Mouse (Mus musculus) liver, adult 2 months (tissue): ENCODE results near the gene Fam107b. TPM values are rescaled to one million over a fixed set of nuclear protein-coding genes. Genes with fewer than 3 reads are reported as not detected.

ENCODE experiments used
- DNase-seq: peaks from one replicate; pipeline ENCODE4 v3.0.0-alpha.2; 2011; ENCODE audit warnings: low read depth, low spot score; ENCODE audit errors: extremely low read depth
- H3K27ac ChIP-seq: fragments of 200-500 bp; replicated peaks from 2 replicates; pipeline ENCODE4 v1.5.1; 2012; ENCODE audit warnings: low read depth, mild to moderate bottlenecking, control low read depth, inconsistent platforms, low read length; ENCODE audit not compliant: insufficient read depth
- H3K27me3 ChIP-seq: fragments of 200-500 bp; 2 replicates; pipeline ENCODE4 v1.6.1; 2012; ENCODE audit warnings: mild to moderate bottlenecking, moderate library complexity, low read length, inconsistent platforms; ENCODE audit not compliant: control insufficient read depth, insufficient read depth
- H3K36me3 ChIP-seq: fragments of 200-500 bp; 2 replicates; pipeline ENCODE4 v1.6.1; 2012; ENCODE audit warnings: low read length, inconsistent platforms; ENCODE audit not compliant: control insufficient read depth, insufficient read depth
- H3K4me1 ChIP-seq: fragments of 200-500 bp; 2 replicates; pipeline ENCODE4 v1.6.1; 2011; ENCODE audit warnings: low read length; ENCODE audit not compliant: control insufficient read depth, insufficient read depth
- H3K4me3 ChIP-seq: fragments of 200-500 bp; 2 replicates; pipeline ENCODE4 v1.5.1; 2011; ENCODE audit warnings: low read depth, mild to moderate bottlenecking, control low read depth, low read length, moderate library complexity; ENCODE audit not compliant: insufficient read depth
- H3K79me2 ChIP-seq: fragments of 200-500 bp; 2 replicates; pipeline ENCODE4 v1.6.1; 2012; ENCODE audit warnings: inconsistent platforms, mild to moderate bottlenecking, low read length, moderate library complexity; ENCODE audit not compliant: control insufficient read depth, insufficient read depth
- H3K9ac ChIP-seq: fragments of 200-500 bp; 2 replicates; pipeline ENCODE4 v1.6.1; 2012; ENCODE audit warnings: low read depth, mild to moderate bottlenecking, control low read depth, inconsistent platforms, low read length
- CTCF ChIP-seq: fragments of 200-500 bp; IDR thresholded peaks from 2 replicates; pipeline ENCODE4 v1.5.1; 2011; ENCODE audit warnings: low read depth, low read length, control low read depth
- POLR2A ChIP-seq: fragments of 200-500 bp; IDR thresholded peaks from 2 replicates; pipeline ENCODE4 v1.6.1; 2011; ENCODE audit warnings: low read length, control low read depth; ENCODE audit not compliant: insufficient read depth; ENCODE audit errors: extremely low read depth
- WGBS: fragments of 180-500 bp; shearing (Covaris S2); methylation state at CpG from one replicate; pipeline ENCODE4 v1.1.7; 2018; 5-methylcytosine and 5-hydroxymethylcytosine counted together
- polyA plus RNA-seq: library from polyadenylated mRNA; depleted of rRNA; stranded (reverse); fragments of >200 nt; gene quantifications from 2 replicates; pipeline ENCODE4 v1.2.3, GENCODE M21; 2012
- total RNA-seq: library from RNA; depleted of rRNA; stranded (reverse); fragments of >200 nt; gene quantifications from 2 replicates; pipeline ENCODE4 v1.2.3, GENCODE M21; 2014

Fam107b gene
- total and polyA plus RNA-seq, 2 experiments = 13.7 to 68.6 TPM

- no peak overlapping the region for H3K4me3 ChIP-seq
- no peak overlapping the region for H3K9ac ChIP-seq
- H3K4me1 ChIP-seq = peaks cover 13% of the 10 kb centered on the region
- 89% methylated on average over 7 of the region's 7 CpGs for WGBS
- H3K36me3 ChIP-seq = no peaks in the 10 kb centered on the region
- no peak for DNase-seq
- no peak overlapping the region for H3K27ac ChIP-seq
- peaks cover 50% of the 10 kb centered on the region; the same call in 1 of the 2 replicates for H3K79me2 ChIP-seq
- no peak for TF ChIP-seq POLR2A
- H3K27me3 ChIP-seq = no peaks in the 10 kb centered on the region
These were observed 169.2 kb downstream of the Fam107b start for GRCm38 (mm10) chr2:3739351-3739961.

DNA sequence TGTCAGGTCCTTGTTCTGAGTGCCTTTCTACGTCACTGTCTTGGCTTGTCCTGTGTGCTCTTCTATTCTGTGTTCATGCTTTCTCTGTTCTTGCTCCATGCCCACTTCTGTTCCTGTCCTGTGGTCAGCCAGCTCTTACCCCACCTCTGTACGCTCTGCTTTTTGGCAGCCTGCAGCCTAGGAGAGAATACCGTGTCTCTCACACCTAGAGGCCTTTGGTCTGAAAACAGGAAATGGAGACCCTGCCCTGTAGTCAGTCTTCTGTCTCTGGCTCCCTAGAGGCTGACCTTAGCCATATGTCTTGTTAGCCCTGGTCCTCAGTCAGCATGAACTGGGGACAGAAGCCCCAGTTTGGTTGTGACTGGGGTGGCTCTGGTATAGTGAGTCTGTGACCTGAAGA lies 170.0 kb downstream of the Fam107b start:
- peaks cover 47% of the 10 kb centered on the region; the same call in 1 of the 2 replicates for H3K79me2 ChIP-seq
- WGBS = 53% methylated on average over 3 of the region's 3 CpGs
- no peak for TF ChIP-seq CTCF
- no peak for TF ChIP-seq POLR2A
- no peak overlapping the region for H3K4me3 ChIP-seq
- H3K9ac ChIP-seq = no peak overlapping the region
- H3K36me3 ChIP-seq = no peaks in the 10 kb centered on the region
- H3K27me3 ChIP-seq = no peaks in the 10 kb centered on the region
- DNase-seq = no peak
- no peak overlapping the region for H3K27ac ChIP-seq
- H3K4me1 ChIP-seq = peaks cover 13% of the 10 kb centered on the region

DNA sequence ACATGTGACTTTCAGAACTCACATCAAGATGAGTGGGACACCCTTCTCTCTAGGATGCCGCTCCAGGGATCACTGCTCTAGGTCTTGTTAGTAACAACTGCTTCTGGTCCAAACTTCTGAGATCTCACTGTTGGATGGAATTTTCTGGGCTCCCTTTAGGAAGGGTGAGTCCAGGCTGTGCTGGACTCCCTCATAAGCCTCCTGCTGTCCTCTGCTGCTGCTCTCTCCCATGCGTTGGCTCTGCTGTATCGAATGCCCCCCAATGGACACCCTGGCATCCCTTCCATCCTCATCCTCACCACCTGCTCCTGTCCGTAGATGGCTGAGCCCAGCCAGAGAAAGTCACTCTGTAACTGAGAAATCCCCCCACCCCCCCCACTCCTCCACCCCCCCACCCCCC lies 170.4 kb downstream of the Fam107b start:
- Histone ChIP-seq H3K4me3 (no peak overlapping the region), H3K4me1 (peaks cover 13% of the 10 kb centered on the region), H3K27me3 (no peaks in the 10 kb centered on the region), H3K36me3 (no peaks in the 10 kb centered on the region), H3K9ac (no peak overlapping the region), H3K27ac (no peak overlapping the region), H3K79me2 (peaks cover 50% of the 10 kb centered on the region; the same call in 1 of the 2 replicates)
- TF ChIP-seq CTCF (no peak), POLR2A (no peak)
- no peak for DNase-seq
- WGBS = 92% methylated on average over 4 of the region's 4 CpGs

GRCm38 (mm10) chr2:3742519-3742918 lies 172.2 kb downstream of the Fam107b start:
- Histone ChIP-seq H3K9ac (no peak overlapping the region), H3K79me2 (peaks cover 48% of the 10 kb centered on the region; the same call in 1 of the 2 replicates), H3K27ac (no peak overlapping the region), H3K27me3 (no peaks in the 10 kb centered on the region), H3K4me3 (no peak overlapping the region), H3K4me1 (peaks cover 13% of the 10 kb centered on the region), H3K36me3 (no peaks in the 10 kb centered on the region)
- DNase-seq = no peak
- 86% methylated on average over 6 of the region's 6 CpGs for WGBS
- TF ChIP-seq POLR2A (no peak), CTCF (no peak)

DNA sequence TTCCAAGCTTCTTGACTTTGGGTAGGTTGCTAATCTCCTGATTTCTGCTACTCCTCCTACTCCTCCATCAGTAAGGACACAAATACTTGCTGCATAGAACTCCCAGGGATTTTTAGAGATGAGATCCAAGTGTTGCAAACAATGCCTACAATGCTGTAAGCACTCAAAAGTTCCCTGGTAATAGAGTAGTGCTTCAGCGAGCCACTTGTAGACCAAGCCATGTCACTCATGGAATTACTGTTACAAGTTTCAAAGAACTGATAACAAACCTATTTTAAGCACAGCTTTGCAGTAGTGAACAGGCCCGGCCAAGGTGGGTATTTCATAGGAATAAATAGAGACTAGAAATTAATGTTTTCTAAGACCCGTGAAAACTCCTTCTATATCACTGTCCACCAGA lies 174.8 kb downstream of the Fam107b start:
- H3K27me3 ChIP-seq = no peaks in the 10 kb centered on the region
- no peaks in the 10 kb centered on the region for H3K36me3 ChIP-seq
- no peak overlapping the region for H3K27ac ChIP-seq
- no peak for TF ChIP-seq CTCF
- no peak for TF ChIP-seq POLR2A
- peaks cover 44% of the 10 kb centered on the region; the same call in 1 of the 2 replicates for H3K79me2 ChIP-seq
- no peak overlapping the region for H3K9ac ChIP-seq
- peaks cover 19% of the 10 kb centered on the region for H3K4me1 ChIP-seq
- no peak overlapping the region for H3K4me3 ChIP-seq
- WGBS = 88% methylated on average over 3 of the region's 3 CpGs
- no peak for DNase-seq

- no peak overlapping the region for H3K4me3 ChIP-seq
- 74% methylated on average over 13 of the region's 13 CpGs for WGBS
- H3K4me1 ChIP-seq = peaks cover 14% of the 10 kb centered on the region
- no peaks in the 10 kb centered on the region for H3K27me3 ChIP-seq
- H3K36me3 ChIP-seq = no peaks in the 10 kb centered on the region
- no peak overlapping the region for H3K9ac ChIP-seq
- TF ChIP-seq CTCF (no peak), POLR2A (no peak)
- H3K79me2 ChIP-seq = peaks cover 41% of the 10 kb centered on the region; the same call in 1 of the 2 replicates
- no peak overlapping the region for H3K27ac ChIP-seq
- DNase-seq = no peak
These were observed 175.8 kb downstream of the Fam107b start for GRCm38 (mm10) chr2:3745910-3746606.
